Mouse (Mus musculus) central nervous system, embryonic 14 days (tissue): ENCODE results near the gene Kif1bp. TPM values are rescaled to one million over a fixed set of nuclear protein-coding genes. Genes with fewer than 3 reads are reported as not detected.

Source experiments
- polyA plus RNA-seq: library from polyadenylated mRNA; depleted of rRNA; stranded (reverse); fragments of >200 nt; gene quantifications from 2 replicates; pipeline ENCODE4 v1.2.3, GENCODE M21; 2012; rRNA removed

Kif1bp gene
- polyA plus RNA-seq, result 62.4 and 68.2 TPM in 2 replicates

DNA sequence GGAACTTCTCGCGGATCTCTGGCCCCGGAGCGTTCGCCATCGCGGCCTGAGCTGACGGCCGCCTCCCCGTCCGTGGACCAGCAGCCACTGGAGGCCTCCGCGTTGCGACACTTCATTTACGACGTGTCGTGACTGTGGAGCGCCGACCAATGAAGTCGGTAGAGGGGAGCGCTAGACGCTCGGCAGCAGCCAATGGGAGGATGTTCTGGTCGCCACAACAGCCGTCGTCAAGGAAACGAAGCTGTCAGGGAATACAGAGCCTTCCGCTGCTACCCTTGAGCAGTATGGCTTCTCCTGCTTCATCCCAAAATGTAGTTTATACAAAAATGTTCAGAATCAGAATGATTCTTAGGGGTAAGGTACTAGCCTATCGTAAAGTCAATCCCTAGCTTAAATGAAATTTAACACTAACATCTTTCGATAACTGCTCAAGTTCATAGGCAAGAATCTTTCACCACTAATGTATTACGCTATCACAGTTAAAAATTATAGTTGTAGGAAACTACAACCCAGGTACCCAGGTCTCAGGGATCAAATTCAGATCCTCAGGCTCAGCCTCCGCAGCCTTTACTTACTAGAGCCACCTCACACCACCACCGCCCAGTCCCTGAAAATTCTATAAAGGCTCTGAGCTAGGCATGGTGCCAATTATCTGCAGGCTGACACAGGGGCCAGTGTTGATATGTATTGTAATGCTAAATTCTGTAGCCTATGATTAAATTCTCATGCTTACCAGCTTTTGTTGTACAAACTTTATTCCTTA is at the start of gene Kif1bp:
Kif1bp (minus strand) TSS at position 120 of the 763 bp plus-strand sequence.

DNA sequence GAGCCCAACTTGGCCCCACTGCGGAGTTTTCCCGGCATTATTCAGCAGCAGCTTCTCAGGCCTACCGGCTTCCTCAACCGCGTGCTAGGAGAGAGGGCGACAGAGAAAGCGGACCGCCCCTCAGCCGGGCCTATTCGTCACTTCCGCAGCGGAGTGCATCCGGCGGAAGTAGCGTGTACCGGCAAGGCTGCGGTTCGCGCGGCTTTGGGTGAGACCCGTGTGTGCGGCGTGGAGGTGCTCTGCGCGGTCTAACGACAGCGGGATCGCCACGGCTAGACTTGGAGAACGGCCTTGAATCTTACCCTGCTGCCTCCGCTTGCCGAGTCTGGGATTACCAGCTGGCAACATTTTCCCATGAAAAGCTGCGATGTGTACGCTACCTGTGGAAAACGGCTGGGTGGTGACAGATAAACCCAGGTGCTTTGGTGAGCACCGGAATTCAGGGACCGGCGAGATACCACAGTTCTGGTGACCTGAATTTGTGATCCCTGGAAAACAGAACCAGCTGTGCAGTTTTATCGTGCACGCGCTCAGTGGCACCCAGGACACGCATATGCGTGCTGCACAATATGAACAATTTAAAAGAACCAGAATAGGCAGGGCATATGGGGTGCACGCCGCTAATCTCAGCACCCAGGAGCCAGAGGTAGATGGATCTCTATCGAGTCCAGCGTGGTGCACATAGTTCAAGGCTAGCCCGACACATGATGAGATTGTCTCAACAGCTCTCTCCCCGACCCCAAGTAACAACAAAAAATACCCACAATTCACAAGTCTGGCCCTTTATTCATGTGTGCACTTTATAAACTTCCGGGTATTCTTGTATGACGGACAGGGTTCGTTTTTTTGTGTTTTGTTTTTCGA is 24.2 kb upstream of the Kif1bp start, which contains the start of gene Ddx21:
Ddx21 (minus strand) TSS at position 105 of the 864 bp plus-strand sequence.

DNA sequence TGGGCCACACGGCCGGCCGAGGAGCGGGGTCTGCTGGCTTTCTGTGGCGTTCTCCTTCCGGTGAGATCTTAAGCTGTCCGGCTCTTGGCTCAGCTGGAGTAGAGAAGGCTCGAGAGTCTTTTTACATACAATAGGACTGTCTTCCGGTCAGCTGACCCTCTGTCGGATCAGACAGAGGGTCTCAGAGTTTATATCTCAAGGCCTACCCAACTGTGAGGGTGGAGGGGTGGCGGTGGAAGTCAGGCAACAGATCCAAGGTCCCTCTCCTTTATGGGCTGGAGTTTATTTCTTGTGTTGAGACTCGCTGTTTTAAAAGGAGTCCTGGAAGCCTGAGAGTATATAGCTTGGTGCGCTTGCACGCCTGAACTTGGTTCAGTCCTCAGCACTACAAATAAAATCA is 50.9 kb downstream of the Kif1bp start, which contains the start of gene Srgn:
Srgn (minus strand) TSS at position 101 of the 400 bp plus-strand sequence.

Other genes starting within 250 kb of the Kif1bp start
- gene Hk1, start 198.5 kb downstream of the Kif1bp start, polyA plus RNA-seq, result 65.6 and 72.5 TPM in 2 replicates
- 0.52 and 0.68 TPM in 2 replicates for gene Hkdc1, start 156.0 kb downstream of the Kif1bp start, polyA plus RNA-seq
- gene 4930507D05Rik, start 129.0 kb downstream of the Kif1bp start, polyA plus RNA-seq, result 0.80 and 0.95 TPM in 2 replicates
- gene Supv3l1, start 128.7 kb downstream of the Kif1bp start, polyA plus RNA-seq, result 30.7 and 31.3 TPM in 2 replicates
- gene Vps26a, start 91.7 kb downstream of the Kif1bp start, polyA plus RNA-seq, result 26.5 and 29.8 TPM in 2 replicates
- 6.1 and 9.6 TPM in 2 replicates for gene Srgn, start 51.0 kb downstream of the Kif1bp start, polyA plus RNA-seq
- gene Ddx21, start 23.8 kb upstream of the Kif1bp start, polyA plus RNA-seq, result 46.7 and 50.2 TPM in 2 replicates
- 83.7 and 92.3 TPM in 2 replicates for gene Ddx50, start 72.8 kb upstream of the Kif1bp start, polyA plus RNA-seq
- gene Stox1, start 147.7 kb upstream of the Kif1bp start, polyA plus RNA-seq, result 2.2 and 2.5 TPM in 2 replicates
- gene Ccar1, start 213.8 kb upstream of the Kif1bp start, polyA plus RNA-seq, result 87.3 and 93.4 TPM in 2 replicates